Mouse (Mus musculus) ES-E14 (cell line): Measurements from ENCODE around the gene Ilf2.

ENCODE experiments used
- CHD2 ChIP-seq: IDR thresholded peaks from 2 replicates; pipeline ENCODE4 v1.6.1; 2014; ENCODE audit warnings: mild to moderate bottlenecking, low read depth, low read length, inconsistent platforms
- ZC3H11A ChIP-seq: IDR thresholded peaks from 2 replicates; pipeline ENCODE4 v1.6.1; 2012; ENCODE audit warnings: low read depth, mild to moderate bottlenecking, inconsistent platforms, low read length, borderline replicate concordance
- ZNF384 ChIP-seq: IDR thresholded peaks from 2 replicates; pipeline ENCODE4 v1.6.1; 2012; ENCODE audit warnings: low read depth, low read length, inconsistent platforms

DNA sequence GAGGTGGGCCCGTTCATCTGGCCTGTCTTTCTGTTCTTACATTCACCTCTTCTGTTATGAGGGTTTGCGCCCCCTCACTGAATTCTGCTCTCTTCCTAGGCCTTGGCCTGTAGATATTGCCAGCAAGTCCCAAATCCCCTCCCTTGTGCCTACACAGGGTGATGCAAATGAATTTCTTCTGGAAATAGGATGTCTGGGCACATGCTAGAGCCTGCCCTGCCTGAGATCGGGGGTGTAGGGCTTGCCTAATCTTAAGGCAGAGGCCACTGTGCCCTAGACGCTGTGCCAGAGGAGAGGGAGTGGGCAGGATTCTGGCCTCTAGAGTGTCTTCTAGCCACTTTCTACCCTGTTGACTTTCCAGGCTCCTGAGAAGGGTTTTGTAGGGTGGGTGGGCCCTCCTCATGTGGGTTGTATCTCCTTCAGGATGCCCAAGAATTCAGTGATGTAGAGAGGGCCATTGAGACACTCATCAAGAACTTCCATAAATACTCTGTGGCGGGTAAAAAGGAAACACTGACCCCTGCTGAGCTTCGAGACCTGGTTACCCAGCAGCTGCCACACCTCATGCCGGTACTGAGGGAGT, 51.5 kb downstream of the Ilf2 start:
- TF ChIP-seq ZNF384 (no peak), CHD2 (no peak), ZC3H11A (no peak)
